Mouse (Mus musculus): ENCODE results near the gene Krtap4-7.
"Not testable (repeated sequence)": the region's sequence is repeated elsewhere in the genome, so short reads cannot be mapped to it uniquely, and the experiment has no call there.

Gene Krtap4-7

DNA sequence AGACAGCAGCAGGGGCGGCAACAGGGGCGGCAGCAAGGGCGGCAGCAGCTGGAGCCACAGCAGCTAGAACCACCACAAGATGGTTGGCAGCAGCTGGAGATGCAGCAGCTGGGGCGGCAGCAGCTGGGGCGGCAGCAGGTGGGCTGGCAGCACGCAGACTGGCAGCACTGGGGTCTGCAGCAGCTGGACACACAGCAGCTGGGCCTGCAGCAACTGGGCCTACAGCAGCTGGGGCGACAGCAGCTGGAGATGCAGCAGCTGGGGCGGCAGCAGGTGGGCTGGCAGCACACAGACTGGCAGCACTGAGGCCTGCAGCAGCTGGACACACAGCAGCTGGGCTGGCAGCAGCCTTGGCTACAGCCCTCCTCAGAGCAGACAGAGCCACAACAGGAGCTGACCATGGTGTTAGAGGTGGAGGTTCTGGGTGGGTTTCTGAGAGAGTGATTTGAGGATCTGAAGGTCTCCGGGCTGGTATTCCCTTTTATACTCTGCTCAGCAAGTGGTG lies at the start of gene Krtap4-7:
Gene Krtap4-7, minus strand, starts transcription at position 455 of the 505 bp plus-strand sequence.
- DNase-seq (ENCODE audit: low spot score in 2 of 2): not testable (repeated sequence)

GRCm38 (mm10) chr11:99690463-99690862 lies 46.6 kb upstream of the Krtap4-7 start, which contains the start of gene Gm14190:
TSS of gene Gm14190 (minus strand) at chr11:99690740.
- no peak for DNase-seq (ENCODE audit: low spot score in 2 of 2)

DNA sequence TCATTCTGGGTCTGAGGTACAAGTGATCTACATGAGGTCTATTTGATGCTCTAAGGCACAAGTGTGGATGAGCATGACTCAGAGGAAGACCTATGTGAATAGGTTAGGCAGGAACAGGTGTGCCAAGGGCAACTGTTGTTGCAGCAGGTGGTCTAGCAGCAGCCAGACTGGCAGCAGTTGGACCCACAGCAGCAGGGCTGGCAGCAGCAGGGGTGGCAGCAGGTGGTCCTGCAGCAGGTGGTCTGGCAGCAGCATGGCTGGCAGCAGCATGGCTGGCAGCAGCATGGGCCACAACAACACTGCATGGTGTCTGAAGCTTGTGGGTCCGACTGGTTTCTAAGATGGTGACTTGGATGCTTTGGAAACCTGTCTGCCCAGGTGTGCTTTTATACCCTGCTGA lies 41.3 kb upstream of the Krtap4-7 start:
- not testable (repeated sequence) for DNase-seq (ENCODE audit: low spot score in 2 of 2)

DNA sequence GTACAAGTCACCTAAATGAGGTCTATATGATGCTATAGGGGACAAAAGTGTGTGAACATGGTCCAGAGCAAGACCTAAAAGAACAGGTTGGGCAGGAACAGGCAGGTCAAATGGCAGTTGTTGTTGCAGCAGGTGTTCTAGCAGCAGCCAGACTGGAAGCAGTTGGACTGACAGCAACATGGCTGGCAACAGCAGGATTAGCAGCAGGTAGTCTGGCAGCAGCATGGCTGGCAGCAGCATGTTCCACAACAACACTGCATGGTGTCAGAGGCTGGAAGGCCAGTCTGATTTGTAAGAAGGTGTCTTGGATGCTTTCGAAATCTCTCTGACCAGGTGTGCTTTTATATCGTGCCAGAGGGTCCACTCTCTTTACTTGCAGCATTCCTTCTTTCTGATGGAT lies 39.6 kb upstream of the Krtap4-7 start:
- no peak for DNase-seq (ENCODE audit: low spot score in 2 of 2)

DNA sequence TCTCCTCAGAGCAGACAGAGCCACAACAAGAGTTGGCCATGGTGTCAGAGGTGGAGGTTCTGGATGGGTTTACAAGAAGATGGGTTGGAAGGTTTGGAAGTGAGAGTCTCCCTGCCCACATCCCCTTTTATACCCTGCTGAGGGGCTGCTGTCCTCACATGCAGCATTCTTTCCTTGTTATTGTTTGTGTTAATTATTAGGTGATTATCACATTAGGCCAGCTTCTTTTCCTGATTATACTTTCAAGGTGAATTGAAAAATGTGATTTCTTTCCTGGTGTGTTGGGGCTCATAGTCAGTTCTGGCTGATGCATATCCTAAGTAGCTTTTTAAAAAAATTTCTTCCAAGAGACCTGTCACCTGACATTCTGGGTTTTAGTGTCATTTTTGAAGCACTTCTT lies 22.0 kb upstream of the Krtap4-7 start, which contains the start of gene Krtap4-6:
Gene Krtap4-6, minus strand, starts transcription at position 101 of the 400 bp plus-strand sequence.
- no peak for DNase-seq (ENCODE audit: low spot score in 2 of 2)

GRCm38 (mm10) chr11:99662802-99663201 lies 18.9 kb upstream of the Krtap4-7 start:
- no peak for DNase-seq (ENCODE audit: low spot score in 2 of 2)

DNA sequence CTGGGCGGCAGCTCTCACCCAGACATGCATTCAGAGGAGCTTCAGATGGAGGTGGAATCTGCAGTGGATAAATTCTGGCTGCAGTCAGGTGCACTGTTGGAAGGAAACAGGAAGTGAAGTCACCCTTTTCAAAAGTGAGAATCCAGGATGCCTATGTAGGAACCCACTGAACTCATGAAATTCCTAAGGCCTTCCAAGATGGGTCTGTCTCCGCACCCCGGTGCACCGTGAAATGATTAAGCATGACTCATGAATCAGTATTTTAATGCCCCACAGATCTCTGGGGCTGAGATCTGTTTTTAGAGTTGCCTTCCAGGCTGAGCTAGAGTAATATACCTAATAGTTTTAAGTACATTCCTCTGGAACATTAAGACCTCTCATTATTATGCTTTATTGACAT lies 15.4 kb upstream of the Krtap4-7 start:
- DNase-seq (ENCODE audit: low spot score in 2 of 2): no peak

- DNase-seq (ENCODE audit: low spot score in 2 of 2): not testable (repeated sequence)
These were observed 14.7 kb upstream of the Krtap4-7 start, which contains the start of gene Gm11563 for GRCm38 (mm10) chr11:99658467-99659010. TSS of gene Gm11563 (minus strand) at chr11:99658960.

DNA sequence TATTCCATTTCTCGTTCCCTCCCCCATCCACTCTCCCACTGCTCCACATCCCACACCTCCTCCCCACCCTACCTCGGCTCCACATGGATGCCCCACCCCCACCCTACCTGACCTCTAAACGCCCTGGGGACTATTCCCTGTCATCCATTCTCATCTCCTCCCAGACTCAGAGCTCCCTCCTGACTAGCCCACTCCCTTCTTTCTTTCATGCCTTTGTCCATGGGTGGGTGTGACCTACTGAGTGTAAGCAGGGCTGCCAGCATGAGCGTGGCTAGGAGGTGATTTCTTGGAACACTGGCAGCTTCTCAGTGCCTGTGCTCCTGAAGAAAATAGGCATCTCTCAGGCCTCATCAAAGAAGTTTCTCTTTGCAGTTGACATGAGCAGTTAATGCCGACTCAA lies 13.2 kb upstream of the Krtap4-7 start:
- DNase-seq (ENCODE audit: low spot score in 2 of 2): no peak

- no peak for DNase-seq (ENCODE audit: low spot score in 2 of 2)
These were observed 6.2 kb upstream of the Krtap4-7 start, which contains the start of gene Gm11555 for GRCm38 (mm10) chr11:99650136-99650535. TSS of gene Gm11555 (minus strand) at chr11:99650236.

- DNase-seq (ENCODE audit: low spot score in 2 of 2): no peak
These were observed 2.6 kb upstream of the Krtap4-7 start for GRCm38 (mm10) chr11:99646444-99646843.

DNA sequence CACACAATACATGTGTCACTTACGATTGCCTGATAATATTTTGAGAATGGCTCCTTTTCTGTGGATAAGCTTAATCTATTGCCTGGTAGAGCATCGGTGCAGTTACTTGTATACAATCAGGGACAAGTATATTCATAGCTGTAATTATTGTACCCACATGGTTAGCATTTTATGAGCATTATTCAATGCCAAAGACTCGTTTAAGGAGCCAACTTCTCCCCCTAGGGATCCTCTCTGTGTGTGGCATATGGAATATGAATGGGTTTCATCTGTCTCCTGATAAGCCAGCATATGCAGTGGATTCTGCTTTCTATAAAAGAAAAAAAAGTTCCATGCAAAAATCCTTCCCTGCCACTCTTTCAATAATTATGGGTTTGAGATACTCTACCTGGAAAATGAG lies 462 bp upstream of the Krtap4-7 start:
- no peak for DNase-seq (ENCODE audit: low spot score in 2 of 2)

DNA sequence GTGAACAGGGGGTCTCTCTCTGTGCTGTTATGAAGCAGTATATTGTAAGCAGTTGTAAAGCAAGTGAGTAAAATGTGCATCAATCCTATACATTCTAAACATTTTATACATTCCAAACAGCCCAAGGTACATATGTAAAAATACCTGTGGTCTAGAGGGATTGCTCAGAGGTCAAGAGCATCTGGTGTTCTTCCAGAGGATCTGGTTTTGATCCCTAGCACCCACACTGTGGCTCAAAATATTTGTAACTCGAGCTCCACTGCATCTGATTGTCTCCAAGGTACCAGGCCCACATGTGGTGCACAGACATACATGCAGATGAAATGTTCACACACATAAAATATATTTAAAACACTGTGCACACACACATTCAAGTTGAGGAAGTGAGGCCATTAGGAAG lies 3.0 kb downstream of the Krtap4-7 start:
- no peak for DNase-seq (ENCODE audit: low spot score in 2 of 2)

GRCm38 (mm10) chr11:99637086-99637485 lies 6.8 kb downstream of the Krtap4-7 start:
- DNase-seq (ENCODE audit: low spot score in 2 of 2): no peak

DNA sequence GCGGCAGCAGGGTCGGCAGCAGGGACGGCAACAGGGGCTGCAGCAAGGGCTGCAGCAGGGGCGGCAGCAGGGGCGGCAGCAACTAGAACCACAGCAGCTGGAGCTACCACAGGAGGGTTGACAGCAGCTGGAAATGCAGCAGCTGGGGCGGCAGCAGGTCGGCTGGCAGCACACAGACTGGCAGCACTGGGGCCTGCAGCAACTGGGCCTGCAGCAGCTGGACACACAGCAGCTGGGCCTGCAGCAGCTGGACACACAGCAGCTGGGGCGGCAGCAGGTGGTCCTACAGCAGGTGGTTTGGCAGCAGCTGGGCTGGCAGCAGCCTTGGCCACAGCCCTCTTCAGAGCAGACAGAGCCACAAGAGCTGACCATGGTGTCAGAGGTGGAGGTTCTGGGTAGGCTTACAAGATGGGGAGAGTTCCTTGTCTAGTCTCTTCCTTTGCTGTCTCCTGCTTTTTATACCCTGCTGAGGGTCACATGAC lies 9.2 kb downstream of the Krtap4-7 start, which contains the start of gene Krtap4-2:
Gene Krtap4-2, minus strand, starts transcription at position 432 of the 482 bp plus-strand sequence.
- DNase-seq (ENCODE audit: low spot score in 2 of 2): no peak

- no peak for DNase-seq (ENCODE audit: low spot score in 2 of 2)
These were observed 10.6 kb downstream of the Krtap4-7 start for GRCm38 (mm10) chr11:99633293-99633692.

- no peak for DNase-seq (ENCODE audit: low spot score in 2 of 2)
These were observed 13.0 kb downstream of the Krtap4-7 start for GRCm38 (mm10) chr11:99630890-99631289.

DNA sequence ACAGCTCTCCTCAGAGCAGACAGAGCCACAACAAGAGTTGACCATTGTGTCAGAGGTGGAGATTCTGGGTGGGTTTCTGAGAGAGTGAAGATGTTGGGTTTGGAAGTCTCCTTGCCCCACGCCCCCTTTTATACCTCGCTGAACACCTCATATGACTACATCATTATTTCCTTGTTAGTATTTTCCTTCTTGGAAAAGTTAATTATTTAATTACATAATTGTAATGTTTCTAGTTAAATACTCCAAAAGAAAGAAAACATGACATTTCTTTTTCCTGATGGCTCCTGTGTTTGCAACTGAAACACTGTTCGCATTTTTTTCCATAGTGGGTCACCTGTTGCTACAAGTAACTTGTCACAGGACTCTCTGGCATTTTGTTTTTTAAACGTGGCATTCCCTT lies 15.8 kb downstream of the Krtap4-7 start, which contains the start of gene Krtap4-1:
Gene Krtap4-1, minus strand, starts transcription at position 101 of the 400 bp plus-strand sequence.
- DNase-seq (ENCODE audit: low spot score in 2 of 2): no peak

- no peak for DNase-seq (ENCODE audit: low spot score in 2 of 2)
These were observed 23.6 kb downstream of the Krtap4-7 start, which contains the start of gene Gm11562 for GRCm38 (mm10) chr11:99620335-99620734. TSS of gene Gm11562 (minus strand) at chr11:99620435.

GRCm38 (mm10) chr11:99614796-99615363 lies 29.0 kb downstream of the Krtap4-7 start, which contains the start of gene Krtap2-4:
TSS of gene Krtap2-4 (minus strand) at chr11:99614846.
- no peak for DNase-seq (ENCODE audit: low spot score in 2 of 2)

- not testable (repeated sequence) for DNase-seq (ENCODE audit: low spot score in 2 of 2)
These were observed 33.8 kb downstream of the Krtap4-7 start, which contains the start of gene Gm11937 for GRCm38 (mm10) chr11:99610089-99610488. TSS of gene Gm11937 (minus strand) at chr11:99610189.

GRCm38 (mm10) chr11:99609126-99609525 lies 34.8 kb downstream of the Krtap4-7 start:
- no peak for DNase-seq (ENCODE audit: low spot score in 2 of 2)

DNA sequence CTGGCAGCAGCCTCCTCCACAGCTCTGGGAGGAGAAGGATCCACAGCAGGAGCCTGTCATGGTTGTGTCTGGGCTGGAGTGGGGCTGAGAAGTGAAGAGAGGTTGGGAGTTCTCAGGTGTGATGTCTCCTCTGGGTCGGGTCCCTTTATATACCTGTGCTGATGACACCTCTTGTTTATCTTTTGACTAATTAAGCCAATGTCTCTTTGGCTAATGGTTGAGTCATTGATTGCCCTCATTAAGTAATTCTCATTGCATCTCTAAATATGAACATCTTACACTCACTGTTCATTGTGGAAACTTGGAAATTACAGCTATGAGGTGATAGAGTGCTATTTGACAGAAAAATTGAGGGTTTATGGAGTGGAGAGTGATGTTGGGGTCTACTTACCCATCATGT lies 40.7 kb downstream of the Krtap4-7 start, which contains the start of gene Gm11938:
Gene Gm11938, minus strand, starts transcription at position 101 of the 400 bp plus-strand sequence.
- not testable (repeated sequence) for DNase-seq (ENCODE audit: low spot score in 2 of 2)
